Mouse (Mus musculus): ENCODE data around the gene Ccdc92.

DNA sequence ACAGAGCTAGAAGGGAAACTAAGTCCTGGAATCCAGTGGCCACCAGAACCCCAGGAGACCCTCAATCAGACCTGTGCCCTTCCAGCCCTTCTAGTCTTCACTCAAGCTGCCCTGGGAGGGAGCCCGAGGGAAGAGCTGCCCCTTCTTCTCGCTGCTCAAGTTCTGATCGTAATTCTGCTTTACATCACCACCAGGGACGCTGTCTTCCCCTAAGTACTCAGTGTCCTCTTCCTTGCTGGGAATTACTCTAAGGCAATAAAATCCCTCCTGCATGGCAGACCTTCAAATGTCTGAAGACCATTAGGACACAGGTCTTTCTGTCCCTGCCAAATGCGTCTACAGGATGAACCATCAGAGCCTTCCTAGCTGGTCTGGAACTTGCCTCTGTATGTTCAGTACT lies 2.2 kb downstream of the Ccdc92 start:
- TF ChIP-seq POLR2A (IDR thresholded peaks at IDR 0.05; ENCODE audit: borderline replicate concordance, extremely low read depth, low read depth, low read length) (no peak), CTCF (IDR thresholded peaks at IDR 0.05; ENCODE audit: insufficient read depth, low read length) (no peak)

Data from lung, adult 2 months (tissue).